Mouse (Mus musculus) olfactory bulb, adult 2 months (tissue): Measurements from ENCODE around the gene Casc3. TPM values are rescaled to one million over a fixed set of nuclear protein-coding genes. Genes with fewer than 3 reads are reported as not detected.
"Not testable (repeated sequence)": the region's sequence is repeated elsewhere in the genome, so short reads cannot be mapped to it uniquely, and the experiment has no call there.

ENCODE experiments used
- H3K27ac ChIP-seq: fragments of 200-500 bp; 2 replicates; pipeline ENCODE4 v1.5.1; 2012; ENCODE audit warnings: low read depth, low read length; ENCODE audit not compliant: insufficient read depth
- H3K4me1 ChIP-seq: fragments of 200-500 bp; 2 replicates; pipeline ENCODE4 v1.6.1; 2012; ENCODE audit warnings: low read length; ENCODE audit not compliant: control insufficient read depth, insufficient read depth
- H3K4me3 ChIP-seq: fragments of 200-500 bp; 2 replicates; pipeline ENCODE4 v1.5.1; 2012; ENCODE audit warnings: mild to moderate bottlenecking, low read depth, low read length, moderate library complexity; ENCODE audit not compliant: insufficient read depth
- CTCF ChIP-seq: fragments of 200-500 bp; IDR thresholded peaks from 2 replicates; pipeline ENCODE4 v1.5.1; 2012; ENCODE audit warnings: low read depth, mild to moderate bottlenecking, low read length, moderate library complexity; ENCODE audit not compliant: insufficient read depth
- POLR2A ChIP-seq: fragments of 200-500 bp; IDR thresholded peaks from 2 replicates; pipeline ENCODE4 v1.6.1; 2012; ENCODE audit warnings: mild to moderate bottlenecking, low read depth, low read length, moderate library complexity; ENCODE audit not compliant: insufficient read depth
- WGBS: fragments of 180-500 bp; shearing (Covaris S2); methylation state at CpG from one replicate; pipeline ENCODE4 v1.1.7; 2018; 5-methylcytosine and 5-hydroxymethylcytosine counted together
- polyA plus RNA-seq: library from polyadenylated mRNA; stranded (reverse); fragments of >200 nt; gene quantifications from 2 replicates; pipeline ENCODE4 v1.2.4, GENCODE M21; 2012; ENCODE audit warnings: low replicate concordance; ENCODE audit not compliant: missing spikeins, insufficient read depth, insufficient read length

Casc3 gene
- polyA plus RNA-seq, 1 experiment = not detected

GRCm38 (mm10) chr11:98797909-98798308 is 6.8 kb upstream of the Casc3 start:
- H3K27ac ChIP-seq = peak overlapping the region; percentile 32; the same call in 1 of the 2 replicates

GRCm38 (mm10) chr11:98808417-98808816 is 3.7 kb downstream of the Casc3 start:
- peak overlapping the region; percentile 31; the same call in 1 of the 2 replicates for H3K27ac ChIP-seq
- TF ChIP-seq POLR2A (no peak), CTCF (no peak)
- H3K4me3 ChIP-seq = no peak overlapping the region
- 56% methylated on average over 2 of the region's 2 CpGs for WGBS
- peaks cover 4% of the 10 kb centered on the region; the same call in 1 of the 2 replicates for H3K4me1 ChIP-seq

More at GRCm38 (mm10) chr11:98797909-98798308, 6.8 kb upstream of the Casc3 start:
- H3K4me3 ChIP-seq = peak overlapping the region; percentile 58
- H3K4me1 ChIP-seq = peaks cover 8% of the 10 kb centered on the region
- TF ChIP-seq CTCF (no peak), POLR2A (no peak)
- WGBS = 14% methylated on average over 4 of the region's 4 CpGs

- WGBS = under 1% methylated on average over 84 of the region's 84 CpGs
Measured at GRCm38 (mm10) chr11:98809457-98810290, 5.0 kb downstream of the Casc3 start.

GRCm38 (mm10) chr11:98810686-98811085 is 6.0 kb downstream of the Casc3 start:
- WGBS = 55% methylated on average over 7 of the region's 7 CpGs

More at GRCm38 (mm10) chr11:98809457-98810290, 5.0 kb downstream of the Casc3 start:
- peak overlapping the region; percentile 99 for H3K27ac ChIP-seq
- TF ChIP-seq CTCF (no peak), POLR2A (peak; percentile 65)
- H3K4me3 ChIP-seq = peak overlapping the region; percentile 97
- H3K4me1 ChIP-seq = peaks cover 4% of the 10 kb centered on the region; the same call in 1 of the 2 replicates

GRCm38 (mm10) chr11:98816706-98817239 is 12.1 kb downstream of the Casc3 start:
- Histone ChIP-seq H3K4me1 (peaks cover 2% of the 10 kb centered on the region; the same call in 1 of the 2 replicates), H3K4me3 (no peak overlapping the region), H3K27ac (no peak overlapping the region)
- WGBS = 97% methylated on average over 1 of the region's 1 CpGs
- TF ChIP-seq POLR2A (no peak), CTCF (no peak)

More at GRCm38 (mm10) chr11:98810686-98811085, 6.0 kb downstream of the Casc3 start:
- Histone ChIP-seq H3K27ac (no peak overlapping the region), H3K4me3 (peak overlapping the region; percentile 97), H3K4me1 (peaks cover 4% of the 10 kb centered on the region; the same call in 1 of the 2 replicates)
- no peak for TF ChIP-seq POLR2A
- no peak for TF ChIP-seq CTCF

GRCm38 (mm10) chr11:98820968-98821367 is 16.3 kb downstream of the Casc3 start:
- TF ChIP-seq POLR2A (no peak), CTCF (no peak)
- WGBS = 94% methylated on average over 5 of the region's 5 CpGs
- no peak overlapping the region for H3K4me3 ChIP-seq
- H3K27ac ChIP-seq = no peak overlapping the region
- H3K4me1 ChIP-seq = peaks cover 6% of the 10 kb centered on the region; the same call in 1 of the 2 replicates

GRCm38 (mm10) chr11:98826071-98826470 is 21.4 kb downstream of the Casc3 start:
- WGBS = 98% methylated on average over 2 of the region's 2 CpGs
- not testable (repeated sequence) for H3K4me1 ChIP-seq, H3K4me3 ChIP-seq, H3K27ac ChIP-seq

GRCm38 (mm10) chr11:98827877-98828276 is 23.2 kb downstream of the Casc3 start:
- Histone ChIP-seq H3K27ac (no peak overlapping the region), H3K4me1 (peaks cover 3% of the 10 kb centered on the region; the same call in 1 of the 2 replicates), H3K4me3 (no peak overlapping the region)
- WGBS = 69% methylated on average over 2 of the region's 2 CpGs
- TF ChIP-seq CTCF (no peak), POLR2A (no peak)
